Mouse (Mus musculus): ENCODE results near the gene Exoc7.

DNA sequence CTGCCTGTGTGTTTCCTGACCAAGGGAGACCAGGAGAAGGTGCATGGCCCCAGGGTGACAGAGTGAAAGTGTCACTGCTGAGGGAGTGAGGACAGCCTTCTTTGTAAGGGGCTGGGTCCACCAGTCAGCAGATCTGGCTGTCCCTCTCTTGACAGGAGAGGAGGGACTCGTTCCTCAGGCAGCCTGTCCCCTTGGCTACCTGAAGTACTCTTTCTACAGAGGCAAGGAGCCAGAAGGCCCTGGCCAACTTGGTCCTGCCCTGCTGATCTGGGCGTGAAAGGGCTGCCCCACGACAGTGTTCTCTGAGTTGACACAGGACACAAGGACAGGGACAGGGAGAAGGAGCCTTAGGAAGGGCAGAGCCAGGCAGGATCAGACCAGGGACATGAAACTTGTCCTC lies 10.0 kb downstream of the Exoc7 start:
- no peak for TF ChIP-seq CTCF (IDR thresholded peaks at IDR 0.05; ENCODE audit: extremely low read depth, insufficient read length, insufficient replicate concordance, low read depth, low read length)
- TF ChIP-seq POLR2A (IDR thresholded peaks at IDR 0.05; ENCODE audit: low read depth, low read length), result no peak
